Mouse (Mus musculus) midbrain, embryonic 16.5 days (tissue): ENCODE data around the gene Dand5. TPM values are rescaled to one million over a fixed set of nuclear protein-coding genes. Genes with fewer than 3 reads are reported as not detected.

Experiments used
- ATAC-seq: fragments of 200-750 bp; cut with Nextera tagmentation; 2 replicates; pipeline ENCODE4 v1.8.0; 2017; ENCODE audit warnings: moderate TSS enrichment
- H3K27ac ChIP-seq: fragments of 300-500 bp; sonication (generic); 2 replicates; pipeline ENCODE4 v1.5.1; 2014; ENCODE audit warnings: mild to moderate bottlenecking, low read length, mixed read lengths
- H3K27me3 ChIP-seq: fragments of 300-500 bp; sonication (generic); 2 replicates; pipeline ENCODE4 v1.6.1; 2014; ENCODE audit warnings: low read depth, low read length, mixed read lengths; ENCODE audit not compliant: control insufficient read depth, insufficient read depth
- H3K36me3 ChIP-seq: fragments of 300-500 bp; sonication (generic); 2 replicates; pipeline ENCODE4 v1.6.1; 2014; ENCODE audit warnings: mild to moderate bottlenecking, low read length, moderate library complexity, mixed read lengths; ENCODE audit not compliant: control insufficient read depth, insufficient read depth
- H3K4me1 ChIP-seq: fragments of 300-500 bp; sonication (generic); 2 replicates; pipeline ENCODE4 v1.6.1; 2014; ENCODE audit warnings: mild to moderate bottlenecking, low read length, mixed read lengths; ENCODE audit not compliant: control insufficient read depth, insufficient read depth
- H3K4me2 ChIP-seq: fragments of 300-500 bp; sonication (generic); 2 replicates; pipeline ENCODE4 v1.6.1; 2014; ENCODE audit warnings: mild to moderate bottlenecking, low read length, mixed read lengths
- H3K4me3 ChIP-seq: fragments of 300-500 bp; sonication (generic); 2 replicates; pipeline ENCODE4 v1.5.1; 2014; ENCODE audit warnings: low read depth, mild to moderate bottlenecking, low read length, moderate library complexity, mixed read lengths
- H3K9ac ChIP-seq: fragments of 300-500 bp; sonication (generic); 2 replicates; pipeline ENCODE4 v1.6.1; 2014; ENCODE audit warnings: low read depth, low read length, mixed read lengths
- H3K9me3 ChIP-seq: fragments of 300-500 bp; sonication (generic); replicated peaks from 2 replicates; pipeline ENCODE4 v1.6.1; 2014; ENCODE audit warnings: mild to moderate bottlenecking, low read length, mixed read lengths; ENCODE audit not compliant: control insufficient read depth, poor library complexity, severe bottlenecking
- WGBS: fragments of 180-500 bp; shearing (Covaris S2); extraction: QIAGEN DNeasy Blood & Tissue Kit; methylation state at CpG from one replicate; pipeline ENCODE4 v1.1.7; 2014; 5-methylcytosine and 5-hydroxymethylcytosine counted together
- polyA plus RNA-seq: library from polyadenylated mRNA; unstranded; fragments of >200 nt; fragmentation: Nextera tagmentation; extraction: Ambion mirVana; gene quantifications from 2 replicates; pipeline ENCODE4 v1.2.1, GENCODE M21; 2015

Gene Dand5
- polyA plus RNA-seq, 1 experiment from 2014 or later, result 12.4 TPM

DNA sequence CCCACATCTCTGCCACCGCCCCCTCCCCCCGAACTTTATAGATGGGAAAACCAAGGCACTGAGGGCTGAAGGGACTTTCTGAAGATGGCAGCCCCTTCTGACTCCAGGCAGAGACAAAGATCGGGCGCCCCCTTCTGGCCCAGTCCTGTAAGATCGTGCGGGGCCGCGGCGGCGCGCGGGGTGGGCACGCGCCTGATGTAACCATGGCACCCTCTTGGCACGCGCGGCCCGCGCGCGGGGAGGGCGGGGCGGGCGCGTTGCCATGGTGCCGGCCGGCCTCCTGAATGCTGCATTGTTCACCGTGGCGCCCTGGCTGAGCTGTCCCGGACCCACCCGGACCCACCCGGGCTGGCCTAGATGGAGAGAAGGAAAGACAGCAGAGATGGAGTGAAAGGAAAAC, 11.7 kb downstream of the Dand5 start:
- no peaks in the 10 kb centered on the region for H3K36me3 ChIP-seq

DNA sequence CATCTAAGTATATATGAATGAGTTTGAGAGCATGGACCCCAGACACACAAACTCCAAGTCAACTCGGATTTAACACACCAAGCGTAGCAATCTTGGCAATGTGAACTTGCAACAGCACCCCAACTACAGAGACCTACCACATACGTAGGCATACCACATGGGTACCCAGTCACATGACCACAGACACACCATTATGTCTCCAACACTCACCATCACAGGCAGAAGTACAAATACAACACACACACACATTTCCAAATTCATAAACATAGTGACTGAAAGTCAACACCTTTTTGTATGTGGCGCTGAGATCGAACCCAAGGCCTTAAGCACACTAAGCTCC, 12.7 kb downstream of the Dand5 start:
- Histone ChIP-seq H3K9me3 (no peaks in the 10 kb centered on the region), H3K27me3 (peaks cover 18% of the 10 kb centered on the region), H3K4me3 (no peak overlapping the region), H3K36me3 (no peaks in the 10 kb centered on the region), H3K4me2 (no peak overlapping the region), H3K4me1 (peaks cover 9% of the 10 kb centered on the region), H3K27ac (no peak overlapping the region), H3K9ac (no peak overlapping the region)
- ATAC-seq, result no peak
- WGBS, result 69% methylated on average over 5 of the region's 5 CpGs

More for the DNA sequence above, 11.7 kb downstream of the Dand5 start:
- H3K4me3 ChIP-seq, result peak overlapping the region; percentile 27
- no peaks in the 10 kb centered on the region for H3K9me3 ChIP-seq
- peak overlapping the region; percentile 10; the same call in 1 of the 2 replicates for H3K9ac ChIP-seq
- under 1% methylated on average over 30 of the region's 32 CpGs for WGBS
- ATAC-seq, result peak; percentile 80
- H3K27ac ChIP-seq, result peak overlapping the region; percentile 48; the same call in 1 of the 2 replicates
- H3K27me3 ChIP-seq, result peaks cover 11% of the 10 kb centered on the region
- H3K4me1 ChIP-seq, result peaks cover 15% of the 10 kb centered on the region
- peak overlapping the region; percentile 56 for H3K4me2 ChIP-seq

DNA sequence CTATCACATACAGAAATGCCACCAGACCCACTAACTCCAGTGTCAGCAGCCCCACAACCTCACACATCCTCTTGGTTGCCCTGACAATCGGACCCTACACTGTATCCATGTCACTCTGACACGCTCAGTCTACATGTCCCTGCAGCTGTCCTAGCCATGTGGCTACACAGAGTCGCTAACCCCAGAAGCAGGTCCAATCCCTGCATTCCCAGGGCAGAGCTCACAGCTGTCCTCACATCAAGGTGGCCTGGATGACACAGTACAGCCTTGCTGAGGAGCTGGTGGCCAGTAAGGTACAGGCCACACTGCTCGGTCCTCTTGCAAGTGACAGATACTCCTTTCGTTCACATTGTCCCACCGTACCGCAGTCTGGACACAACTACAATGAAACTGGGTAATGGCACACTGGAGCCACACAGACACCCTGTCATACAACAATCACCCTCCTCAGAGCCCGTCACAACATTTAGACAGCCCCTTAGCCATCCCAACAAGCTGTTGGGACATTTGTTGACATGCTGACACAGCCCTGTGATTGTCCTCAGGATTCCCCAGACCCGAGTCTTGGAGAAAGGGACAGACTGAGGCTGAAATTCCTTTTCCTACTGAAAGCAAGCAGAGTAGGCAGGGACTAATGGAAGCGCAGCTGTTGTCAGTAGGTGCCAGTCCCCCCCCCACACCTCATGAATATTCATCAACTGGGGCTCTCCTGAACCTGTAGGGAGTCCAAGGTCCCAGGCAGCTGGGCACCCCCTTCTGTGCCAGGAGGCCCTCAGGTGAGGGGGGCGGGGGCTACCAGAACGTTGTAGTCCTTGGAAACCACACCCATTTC, 13.3 kb downstream of the Dand5 start:
- Histone ChIP-seq H3K9me3 (no peaks in the 10 kb centered on the region), H3K27me3 (peaks cover 18% of the 10 kb centered on the region), H3K4me3 (no peak overlapping the region), H3K4me1 (peaks cover 7% of the 10 kb centered on the region), H3K9ac (no peak overlapping the region), H3K27ac (no peak overlapping the region), H3K36me3 (no peaks in the 10 kb centered on the region), H3K4me2 (no peak overlapping the region)
- ATAC-seq, result no peak
- WGBS, result 51% methylated on average over 12 of the region's 12 CpGs

DNA sequence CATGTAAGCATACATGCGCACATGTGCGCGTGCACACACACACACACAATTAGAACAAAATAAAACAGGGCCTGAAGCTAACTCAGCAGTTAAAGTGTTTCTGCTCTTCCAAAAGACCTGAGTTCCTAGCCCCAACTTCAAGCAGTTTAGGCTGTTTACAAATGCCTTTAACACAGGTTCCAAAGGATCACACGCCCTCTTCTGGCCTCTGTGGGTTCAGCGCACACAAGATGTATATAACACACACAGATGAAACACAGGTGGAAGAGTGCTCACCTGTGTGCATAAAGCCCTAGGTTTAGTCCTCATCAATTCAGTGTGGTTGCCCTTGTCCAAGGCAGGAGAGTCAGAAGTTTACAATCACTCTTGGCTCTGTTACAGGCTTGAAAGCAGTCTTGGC, 16.6 kb downstream of the Dand5 start:
- H3K36me3 ChIP-seq, result no peaks in the 10 kb centered on the region
- no peaks in the 10 kb centered on the region; the same call in 1 of the 2 replicates for H3K4me1 ChIP-seq
- no peak overlapping the region for H3K9ac ChIP-seq
- peaks cover 30% of the 10 kb centered on the region for H3K27me3 ChIP-seq
- no peak overlapping the region for H3K27ac ChIP-seq
- H3K9me3 ChIP-seq, result no peaks in the 10 kb centered on the region
- 93% methylated on average over 5 of the region's 5 CpGs for WGBS
- no peak overlapping the region for H3K4me3 ChIP-seq
- ATAC-seq, result no peak
- no peak overlapping the region for H3K4me2 ChIP-seq

- peak within 1 kb of the TSS; percentile 81 for H3K9ac ChIP-seq
- H3K9me3 ChIP-seq, result no peaks in the 10 kb centered on the region
- H3K4me2 ChIP-seq, result peak within 1 kb of the TSS; percentile 97
- peak within 1 kb of the TSS; percentile 81 for H3K27ac ChIP-seq
- H3K27me3 ChIP-seq, result peaks cover 56% of the 10 kb centered on the region
- 2% methylated on average over 64 of the region's 125 CpGs for WGBS
- H3K4me3 ChIP-seq, result peak within 1 kb of the TSS; percentile 72
- H3K4me1 ChIP-seq, result peaks cover 12% of the 10 kb centered on the region
- H3K36me3 ChIP-seq, result no peaks in the 10 kb centered on the region
- peak; percentile 20; the same call in 1 of the 2 replicates for ATAC-seq
Measured at GRCm38 (mm10) chr8:84799999-84800831, 22.4 kb downstream of the Dand5 start, which contains the start of gene Nfix. Nfix (minus strand) TSS chr8:84800344.

GRCm38 (mm10) chr8:84799136-84799931, 23.3 kb downstream of the Dand5 start:
- peak overlapping the region; percentile 72 for H3K4me3 ChIP-seq
- ATAC-seq, result no peak
- no peaks in the 10 kb centered on the region for H3K36me3 ChIP-seq
- peaks cover 59% of the 10 kb centered on the region for H3K27me3 ChIP-seq
- H3K4me1 ChIP-seq, result peaks cover 12% of the 10 kb centered on the region
- H3K9me3 ChIP-seq, result no peaks in the 10 kb centered on the region
- 1% methylated on average over 76 of the region's 108 CpGs for WGBS
- peak overlapping the region; percentile 81 for H3K27ac ChIP-seq
- peak overlapping the region; percentile 97 for H3K4me2 ChIP-seq
- peak overlapping the region; percentile 81 for H3K9ac ChIP-seq

- Histone ChIP-seq H3K4me2 (peak overlapping the region; percentile 97), H3K36me3 (no peaks in the 10 kb centered on the region), H3K4me3 (peak overlapping the region; percentile 72), H3K4me1 (peaks cover 12% of the 10 kb centered on the region), H3K27me3 (peaks cover 62% of the 10 kb centered on the region), H3K9me3 (no peaks in the 10 kb centered on the region), H3K27ac (peak overlapping the region; percentile 81; the same call in 1 of the 2 replicates), H3K9ac (peak overlapping the region; percentile 81)
- ATAC-seq, result no peak
- 40% methylated on average over 10 of the region's 10 CpGs for WGBS
Measured at GRCm38 (mm10) chr8:84798446-84799135, 24.0 kb downstream of the Dand5 start.

- H3K36me3 ChIP-seq, result no peaks in the 10 kb centered on the region
- peaks cover 14% of the 10 kb centered on the region for H3K4me1 ChIP-seq
- 0 out of 2 replicates have a peak overlapping the region, but pooled peaks have one; percentile 20 for H3K9ac ChIP-seq
- H3K4me2 ChIP-seq, result peak overlapping the region; percentile 97
- peaks cover 59% of the 10 kb centered on the region for H3K27me3 ChIP-seq
- H3K9me3 ChIP-seq, result no peaks in the 10 kb centered on the region
- H3K27ac ChIP-seq, result peak overlapping the region; percentile 81; the same call in 1 of the 2 replicates
- peak overlapping the region; percentile 72; the same call in 1 of the 2 replicates for H3K4me3 ChIP-seq
- ATAC-seq, result no peak
- WGBS, result 67% methylated on average over 6 of the region's 6 CpGs
Measured at GRCm38 (mm10) chr8:84797971-84798370, 24.7 kb downstream of the Dand5 start.
